Mouse (Mus musculus) gastrocnemius, adult 8-10 months (tissue): ENCODE data around the gene Clec4a1. TPM values are rescaled to one million over a fixed set of nuclear protein-coding genes. Genes with fewer than 3 reads are reported as not detected.

Experiments
- DNase-seq, 2 experiments: peaks; one replicate each; pipeline ENCODE4 v3.0.0; 2022; ENCODE audit warnings: low spot score in 2 of 2
- total RNA-seq, 4 experiments: library from RNA; stranded (reverse); gene quantifications; 2 replicates each; pipeline ENCODE4 v1.2.4; 2022

Gene Clec4a1
- total RNA-seq = 1 to 10 TPM in 1 of 4 experiments, under 1 TPM in 2, not detected in 1; 0.46 to 1.3 (median 0.91) TPM

- DNase-seq = no peak
These were observed at the start of gene Clec4a1 for GRCm38 (mm10) chr6:122921451-122921850. Clec4a1 (plus strand) TSS chr6:122921848.

GRCm38 (mm10) chr6:122872800-122873199 is 48.8 kb upstream of the Clec4a1 start:
- DNase-seq = no peak

GRCm38 (mm10) chr6:122873871-122874719 is 47.6 kb upstream of the Clec4a1 start, which contains the start of gene Necap1:
Necap1 (plus strand) TSS chr6:122874474.
- DNase-seq = peak; percentile 95 to 96

GRCm38 (mm10) chr6:122874720-122875389 is 46.8 kb upstream of the Clec4a1 start:
- no peak for DNase-seq

GRCm38 (mm10) chr6:122879141-122879735 is 42.4 kb upstream of the Clec4a1 start:
- DNase-seq = no peak

- no peak for DNase-seq
These were observed 41.7 kb upstream of the Clec4a1 start for GRCm38 (mm10) chr6:122879781-122880505.

- no peak for DNase-seq
These were observed 40.4 kb upstream of the Clec4a1 start for GRCm38 (mm10) chr6:122881287-122881686.

- no peak for DNase-seq
These were observed 38.0 kb upstream of the Clec4a1 start for GRCm38 (mm10) chr6:122883603-122884002.

- no peak for DNase-seq
These were observed 32.0 kb upstream of the Clec4a1 start for GRCm38 (mm10) chr6:122889599-122889998.

- DNase-seq = no peak
These were observed 29.1 kb upstream of the Clec4a1 start for GRCm38 (mm10) chr6:122892442-122893049.

GRCm38 (mm10) chr6:122919922-122920321 is 1.7 kb upstream of the Clec4a1 start:
- no peak for DNase-seq

- DNase-seq = no peak
These were observed 13.2 kb downstream of the Clec4a1 start for GRCm38 (mm10) chr6:122934845-122935244.

GRCm38 (mm10) chr6:122939618-122940017 is 18.0 kb downstream of the Clec4a1 start:
- no peak for DNase-seq

GRCm38 (mm10) chr6:122946760-122947159 is 25.1 kb downstream of the Clec4a1 start:
- DNase-seq = no peak

- no peak for DNase-seq
These were observed 30.8 kb downstream of the Clec4a1 start, which contains the start of gene Clec4a3 for GRCm38 (mm10) chr6:122952401-122952800. Clec4a3 (plus strand) TSS chr6:122952515.

GRCm38 (mm10) chr6:122964562-122964961 is 42.9 kb downstream of the Clec4a1 start:
- no peak for DNase-seq

GRCm38 (mm10) chr6:122969048-122969447 is 47.4 kb downstream of the Clec4a1 start:
- no peak for DNase-seq
